Mouse (Mus musculus) C2C12 (cell line): ENCODE results near the gene Lrg1.

Experiments used
- CEBPB ChIP-seq: IDR thresholded peaks from one replicate; pipeline ENCODE4 v1.6.1; 2011; ENCODE audit warnings: low read depth, mild to moderate bottlenecking, control low read depth, moderate library complexity
- CTCF ChIP-seq: IDR thresholded peaks from one replicate; pipeline ENCODE4 v1.5.1; 2011; ENCODE audit not compliant: control insufficient read depth, insufficient read depth, insufficient read length
- MYOD1 ChIP-seq: IDR thresholded peaks from one replicate; pipeline ENCODE4 v1.6.1; 2011; ENCODE audit warnings: low read depth; ENCODE audit not compliant: control insufficient read depth, insufficient read length
- MYOG ChIP-seq: IDR thresholded peaks from one replicate; pipeline ENCODE4 v1.6.1; 2011; ENCODE audit not compliant: control insufficient read depth, insufficient read length; ENCODE audit errors: extremely low read depth
- USF1 ChIP-seq: IDR thresholded peaks from one replicate; pipeline ENCODE4 v1.6.1; 2011; ENCODE audit warnings: low read depth, mild to moderate bottlenecking, control low read depth, moderate library complexity

DNA sequence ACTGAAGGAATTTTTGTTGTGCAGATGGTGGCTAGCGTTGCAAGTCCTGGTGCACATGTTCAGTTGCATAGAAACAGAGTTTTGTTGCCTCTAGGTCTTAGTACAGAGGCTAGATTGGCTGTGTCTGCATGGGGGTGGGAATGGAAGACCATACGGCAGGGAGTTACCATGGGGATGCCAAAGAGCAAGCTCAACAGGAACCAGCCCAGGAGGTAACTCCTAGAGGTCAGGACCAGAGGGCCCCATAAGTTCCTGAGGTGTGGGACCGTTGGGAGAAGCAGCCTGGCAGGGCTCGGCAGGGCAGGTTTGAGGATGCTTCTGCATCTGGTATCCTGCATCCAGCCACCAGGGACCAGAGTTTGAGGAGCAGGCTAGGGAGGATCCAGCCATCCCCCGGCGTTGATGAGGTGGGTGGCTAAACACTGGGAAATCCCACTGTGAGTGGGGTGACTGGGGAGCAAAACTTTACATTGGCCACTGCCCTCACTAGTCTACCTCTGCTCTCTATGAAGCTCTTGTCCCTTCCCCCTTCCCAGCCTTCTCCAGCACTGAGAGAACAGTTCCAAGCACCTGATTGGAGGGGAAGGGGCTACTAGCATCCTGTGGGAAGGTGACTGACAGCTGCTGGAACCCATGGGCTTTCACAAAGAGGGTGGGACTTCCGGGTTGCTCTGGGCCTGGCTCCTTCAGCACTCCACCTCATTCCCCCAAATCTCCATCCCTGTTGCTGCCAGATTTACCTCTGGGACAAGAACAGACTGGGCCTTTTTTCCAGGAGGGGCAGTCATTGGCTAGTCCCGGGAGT, 40.8 kb downstream of the Lrg1 start:
- TF ChIP-seq CTCF (no peak), MYOG (no peak), MYOD1 (no peak), USF1 (no peak), CEBPB (no peak)
